Mouse (Mus musculus) hindbrain, embryonic 16.5 days (tissue): Measurements from ENCODE around the gene Dip2c. TPM values are rescaled to one million over a fixed set of nuclear protein-coding genes. Genes with fewer than 3 reads are reported as not detected.
A peak's percentile ranks its signal among the peaks of the same experiment; 100 is the strongest.

Experiments
- ATAC-seq: fragments of 200-750 bp; cut with Nextera tagmentation; 2 replicates; pipeline ENCODE4 v1.8.0; 2017; ENCODE audit warnings: moderate TSS enrichment, moderate library complexity
- H3K27ac ChIP-seq: fragments of 300-500 bp; sonication (generic); 2 replicates; pipeline ENCODE4 v1.5.1; 2014; ENCODE audit warnings: low read depth, mild to moderate bottlenecking, control low read depth, low read length, moderate library complexity
- H3K27me3 ChIP-seq: fragments of 300-500 bp; sonication (generic); replicated peaks from 2 replicates; pipeline ENCODE4 v1.6.1; 2014; ENCODE audit warnings: low read length; ENCODE audit not compliant: control insufficient read depth, insufficient read depth
- H3K36me3 ChIP-seq: fragments of 300-500 bp; sonication (generic); 2 replicates; pipeline ENCODE4 v1.6.1; 2014; ENCODE audit warnings: mild to moderate bottlenecking, low read length, moderate library complexity, mixed read lengths; ENCODE audit not compliant: control insufficient read depth, insufficient read depth
- H3K4me1 ChIP-seq: fragments of 300-500 bp; sonication (generic); 2 replicates; pipeline ENCODE4 v1.6.1; 2014; ENCODE audit warnings: low read depth, low read length; ENCODE audit not compliant: control insufficient read depth, insufficient read depth
- H3K4me2 ChIP-seq: fragments of 300-500 bp; sonication (generic); 2 replicates; pipeline ENCODE4 v1.6.1; 2014; ENCODE audit warnings: mild to moderate bottlenecking, low read length, control low read depth, moderate library complexity
- H3K4me3 ChIP-seq: fragments of 300-500 bp; sonication (generic); 2 replicates; pipeline ENCODE4 v1.5.1; 2014; ENCODE audit warnings: mild to moderate bottlenecking, low read length, control low read depth, moderate library complexity
- H3K9ac ChIP-seq: fragments of 300-500 bp; sonication (generic); 2 replicates; pipeline ENCODE4 v1.6.1; 2014; ENCODE audit warnings: low read depth, mild to moderate bottlenecking, control low read depth, low read length, moderate library complexity
- H3K9me3 ChIP-seq: fragments of 300-500 bp; sonication (generic); 2 replicates; pipeline ENCODE4 v1.6.1; 2014; ENCODE audit warnings: mild to moderate bottlenecking, low read length, moderate library complexity; ENCODE audit not compliant: control insufficient read depth
- WGBS: fragments of 180-500 bp; shearing (Covaris S2); extraction: QIAGEN DNeasy Blood & Tissue Kit; methylation state at CpG from one replicate; pipeline ENCODE4 v1.1.7; 2014; 5-methylcytosine and 5-hydroxymethylcytosine counted together
- polyA plus RNA-seq: library from polyadenylated mRNA; unstranded; fragments of >200 nt; fragmentation: Nextera tagmentation; extraction: Ambion mirVana; gene quantifications from 2 replicates; pipeline ENCODE4 v1.2.1, GENCODE M21; 2015

Gene Dip2c
- polyA plus RNA-seq = 10.5 and 12.1 TPM in 2 replicates

DNA sequence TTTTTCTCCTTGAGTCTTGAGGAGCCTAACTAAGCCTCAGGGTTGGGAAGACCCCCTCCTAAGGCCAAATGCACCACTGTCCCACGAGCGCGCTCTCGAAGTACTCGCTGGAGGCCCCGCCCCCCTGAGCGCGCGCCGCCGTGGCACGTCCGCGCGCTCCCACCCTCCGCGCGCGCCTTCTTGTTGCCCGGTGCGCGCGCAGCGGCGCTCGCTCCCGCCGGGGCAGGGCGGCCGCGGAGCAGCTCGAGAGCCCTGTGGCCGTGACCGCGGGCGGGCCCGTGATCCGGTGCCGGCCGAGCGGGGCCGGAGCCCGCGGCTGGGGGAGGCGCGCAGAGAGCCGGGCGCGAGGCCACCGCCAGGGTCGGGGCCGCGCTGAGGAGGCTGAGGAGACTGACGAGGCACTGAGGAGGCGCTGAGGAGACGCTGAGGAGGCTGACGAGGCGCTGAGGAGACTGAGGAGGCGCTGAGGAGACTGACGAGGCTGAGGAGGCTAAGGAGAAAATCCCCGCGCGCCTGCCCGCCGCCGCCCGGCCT, at the start of gene Dip2c:
Gene Dip2c, plus strand, starts transcription at position 207 of the 534 bp plus-strand sequence.
- Histone ChIP-seq H3K36me3 (no peaks in the 10 kb centered on the region), H3K27ac (peak within 1 kb of the TSS; percentile 99), H3K9ac (peak within 1 kb of the TSS; percentile 98), H3K9me3 (no peaks in the 10 kb centered on the region), H3K27me3 (no peaks in the 10 kb centered on the region), H3K4me1 (peaks cover 15% of the 10 kb centered on the region), H3K4me3 (peak within 1 kb of the TSS; percentile 97), H3K4me2 (peak within 1 kb of the TSS; percentile 81)
- peak; percentile 93 for ATAC-seq
- WGBS = under 1% methylated on average over 58 of the region's 67 CpGs

DNA sequence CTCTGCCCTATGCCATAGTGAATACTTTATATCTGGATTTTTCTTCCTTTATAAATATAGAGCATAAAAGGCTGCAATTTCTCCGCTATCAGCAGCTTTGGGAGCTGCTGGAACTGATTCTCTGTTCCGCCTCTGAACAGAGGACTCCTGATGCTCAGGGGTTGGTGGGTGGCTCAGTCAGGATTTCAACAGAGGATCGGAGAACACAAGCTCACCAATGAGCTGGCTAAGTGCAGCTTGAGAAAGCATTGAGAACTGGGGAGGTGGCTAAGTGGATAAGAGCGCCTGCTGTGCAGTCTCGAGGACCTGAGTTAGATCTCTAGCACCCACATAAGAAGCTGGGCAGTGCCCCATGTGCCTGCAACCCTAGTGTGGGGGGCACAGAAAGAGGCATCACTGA, 49.2 kb upstream of the Dip2c start:
- Histone ChIP-seq H3K27ac (no peak overlapping the region), H3K9me3 (no peaks in the 10 kb centered on the region), H3K9ac (no peak overlapping the region), H3K27me3 (no peaks in the 10 kb centered on the region), H3K4me1 (no peaks in the 10 kb centered on the region), H3K4me2 (no peak overlapping the region), H3K36me3 (no peaks in the 10 kb centered on the region), H3K4me3 (no peak overlapping the region)
- 75% methylated on average over 5 of the region's 5 CpGs for WGBS
- ATAC-seq = no peak

GRCm38 (mm10) chr13:9237495-9237894, 38.8 kb upstream of the Dip2c start:
- WGBS = 90% methylated on average over 7 of the region's 7 CpGs
- no peak for ATAC-seq
- Histone ChIP-seq H3K27me3 (no peaks in the 10 kb centered on the region), H3K36me3 (no peaks in the 10 kb centered on the region), H3K4me2 (no peak overlapping the region), H3K9me3 (no peaks in the 10 kb centered on the region), H3K4me1 (no peaks in the 10 kb centered on the region), H3K27ac (no peak overlapping the region), H3K4me3 (no peak overlapping the region), H3K9ac (no peak overlapping the region)

- Histone ChIP-seq H3K9ac (no peak overlapping the region), H3K4me1 (no peaks in the 10 kb centered on the region), H3K27me3 (no peaks in the 10 kb centered on the region)
Measured at GRCm38 (mm10) chr13:9239127-9239526, 37.2 kb upstream of the Dip2c start.

DNA sequence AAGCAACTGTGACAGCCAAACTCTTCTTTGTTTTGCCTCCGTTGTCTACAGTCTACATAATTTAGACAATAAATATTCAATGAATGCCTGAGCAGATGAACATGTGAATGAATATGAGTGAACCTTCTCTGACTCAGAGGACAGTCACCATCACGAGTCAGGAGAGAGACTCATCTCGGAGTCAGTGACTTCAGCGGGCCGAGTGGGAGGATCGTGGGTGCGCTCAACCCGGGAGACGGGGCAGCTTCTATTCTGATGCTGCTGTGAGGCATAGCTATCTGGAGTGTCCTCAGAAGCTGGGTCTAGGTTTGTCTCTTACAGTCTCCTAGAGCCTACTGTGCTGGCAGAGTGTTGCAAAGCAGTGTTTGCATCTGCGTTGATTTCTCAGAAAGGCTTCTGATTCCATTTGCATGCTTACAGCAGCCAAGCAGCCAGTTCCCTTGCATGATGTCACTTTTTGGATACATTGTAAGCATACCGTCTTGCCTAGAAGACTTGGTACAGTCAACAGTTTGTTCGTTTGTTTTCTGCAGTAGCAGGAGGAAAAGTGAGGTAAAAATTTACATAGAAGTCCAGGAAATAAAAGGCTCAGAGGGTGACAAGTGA, 36.6 kb upstream of the Dip2c start:
- Histone ChIP-seq H3K9ac (no peak overlapping the region), H3K36me3 (no peaks in the 10 kb centered on the region), H3K27me3 (no peaks in the 10 kb centered on the region), H3K4me1 (no peaks in the 10 kb centered on the region), H3K4me3 (no peak overlapping the region), H3K27ac (no peak overlapping the region), H3K9me3 (no peaks in the 10 kb centered on the region), H3K4me2 (no peak overlapping the region)
- WGBS = 86% methylated on average over 12 of the region's 12 CpGs
- ATAC-seq = no peak

More at GRCm38 (mm10) chr13:9239127-9239526, 37.2 kb upstream of the Dip2c start:
- Histone ChIP-seq H3K4me2 (no peak overlapping the region), H3K27ac (no peak overlapping the region), H3K9me3 (no peaks in the 10 kb centered on the region), H3K36me3 (no peaks in the 10 kb centered on the region), H3K4me3 (no peak overlapping the region)
- no peak for ATAC-seq
- 93% methylated on average over 5 of the region's 5 CpGs for WGBS

- no peak overlapping the region for H3K9ac ChIP-seq
- no peaks in the 10 kb centered on the region for H3K36me3 ChIP-seq
- WGBS = 72% methylated on average over 4 of the region's 4 CpGs
- no peaks in the 10 kb centered on the region for H3K27me3 ChIP-seq
- H3K4me1 ChIP-seq = no peaks in the 10 kb centered on the region
- H3K4me2 ChIP-seq = no peak overlapping the region
- H3K27ac ChIP-seq = no peak overlapping the region
- no peaks in the 10 kb centered on the region for H3K9me3 ChIP-seq
- no peak for ATAC-seq
- H3K4me3 ChIP-seq = no peak overlapping the region
Measured at GRCm38 (mm10) chr13:9261748-9262147, 14.6 kb upstream of the Dip2c start.

- 95% methylated on average over 5 of the region's 5 CpGs for WGBS
- no peak overlapping the region for H3K27ac ChIP-seq
- no peaks in the 10 kb centered on the region for H3K4me1 ChIP-seq
- no peak for ATAC-seq
- no peak overlapping the region for H3K4me2 ChIP-seq
- no peak overlapping the region for H3K9ac ChIP-seq
- H3K4me3 ChIP-seq = no peak overlapping the region
- H3K9me3 ChIP-seq = no peaks in the 10 kb centered on the region
- H3K27me3 ChIP-seq = no peaks in the 10 kb centered on the region
- no peaks in the 10 kb centered on the region for H3K36me3 ChIP-seq
Measured at GRCm38 (mm10) chr13:9265516-9265915, 10.8 kb upstream of the Dip2c start.

- peak overlapping the region; percentile 97 for H3K4me3 ChIP-seq
- WGBS = under 1% methylated on average over 54 of the region's 75 CpGs
- H3K9ac ChIP-seq = peak overlapping the region; percentile 98
- peaks cover 18% of the 10 kb centered on the region for H3K4me1 ChIP-seq
- peak overlapping the region; percentile 81 for H3K4me2 ChIP-seq
- ATAC-seq = peak; percentile 78
- H3K9me3 ChIP-seq = no peaks in the 10 kb centered on the region
- H3K27me3 ChIP-seq = no peaks in the 10 kb centered on the region
- peak overlapping the region; percentile 99 for H3K27ac ChIP-seq
- no peaks in the 10 kb centered on the region for H3K36me3 ChIP-seq
Measured at GRCm38 (mm10) chr13:9276856-9277620, 710 bp downstream of the Dip2c start.

DNA sequence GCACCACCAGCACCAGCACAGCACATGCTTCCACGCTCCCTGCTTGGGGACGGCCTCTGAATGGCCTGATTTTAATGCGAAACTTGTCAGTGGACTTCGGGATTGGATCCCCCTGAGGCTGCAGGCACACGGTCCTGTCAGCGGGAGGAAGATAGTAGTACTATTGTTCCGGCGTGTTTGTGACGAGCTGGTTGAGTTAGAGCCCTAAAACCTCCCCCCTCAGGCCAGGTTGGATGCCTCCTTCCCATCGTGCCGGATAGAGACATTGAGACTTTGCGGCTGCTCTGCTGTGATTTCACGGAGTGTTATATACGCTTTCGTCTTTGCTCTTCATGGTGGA, 1.3 kb downstream of the Dip2c start:
- Histone ChIP-seq H3K4me3 (peak overlapping the region; percentile 97), H3K27ac (peak overlapping the region; percentile 99), H3K9me3 (no peaks in the 10 kb centered on the region), H3K4me2 (peak overlapping the region; percentile 81), H3K27me3 (no peaks in the 10 kb centered on the region), H3K4me1 (peaks cover 18% of the 10 kb centered on the region), H3K36me3 (no peaks in the 10 kb centered on the region), H3K9ac (peak overlapping the region; percentile 98)
- no peak; the same call in 1 of the 2 replicates for ATAC-seq
- WGBS = under 1% methylated on average over 15 of the region's 15 CpGs
